ENCODE assay signal across 14 mouse cellular contexts in genomic region chr3:82412397-82412796, GRCm38 (mm10). TPM values are rescaled to one million over a fixed set of nuclear protein-coding genes. Genes with fewer than 3 reads are reported as not detected.
A peak's percentile ranks its signal among the peaks of the same experiment; 100 is the strongest.
DNase-seq lines count a peak whose midpoint lies in the region; ATAC-seq and TF ChIP-seq lines count a peak whose summit lies in the region.
"Had no signal": no experiment of that assay in that cellular context is flagged by ENCODE, and none has a peak within 500 bp of the region (broad histone marks: within the 10 kb centered on the region; RNA-seq: fewer than 3 reads in every experiment).

No protein-coding gene starts in this region.

- no peak overlapping the region for H3K4me2 ChIP-seq in hindbrain, embryonic 11.5 days (replicated peaks; ENCODE audit: low read depth, low read length)
- H3K4me2 ChIP-seq in hindbrain, embryonic 13.5 days = no peak overlapping the region
- no peak overlapping the region for H3K4me2 ChIP-seq in midbrain, embryonic 11.5 days
- H3K4me2 ChIP-seq in midbrain, embryonic 13.5 days (replicated peaks) = no peak overlapping the region
- H3K4me2 ChIP-seq: heart, embryonic 11.5 days; intestine, embryonic 15.5 days; neural tube, embryonic 12.5 days had no signal

- H3K9me3 ChIP-seq in hindbrain, embryonic 11.5 days (ENCODE audit: control insufficient read depth, low read length) = no peaks in the 10 kb centered on the region
- H3K9me3 ChIP-seq in hindbrain, embryonic 13.5 days = no peaks in the 10 kb centered on the region
- H3K9me3 ChIP-seq in midbrain, embryonic 11.5 days (ENCODE audit: control insufficient read depth, low read length) = no peaks in the 10 kb centered on the region
- no peaks in the 10 kb centered on the region for H3K9me3 ChIP-seq in midbrain, embryonic 13.5 days
- H3K9me3 ChIP-seq: G1E; intestine, embryonic 15.5 days; neural tube, embryonic 12.5 days had no signal

- TF ChIP-seq POLR2A in brain, embryonic 14.5 days (IDR thresholded peaks at IDR 0.05; ENCODE audit: borderline replicate concordance, extremely low read depth, insufficient read depth, insufficient read length, poor library complexity, severe bottlenecking) = no peak

- H3K36me3 ChIP-seq in hindbrain, embryonic 11.5 days (ENCODE audit: control insufficient read depth, insufficient read depth, low read length) = no peaks in the 10 kb centered on the region
- no peaks in the 10 kb centered on the region for H3K36me3 ChIP-seq in hindbrain, embryonic 13.5 days
- H3K36me3 ChIP-seq in midbrain, embryonic 11.5 days (ENCODE audit: control insufficient read depth, insufficient read depth, low read length) = no peaks in the 10 kb centered on the region
- no peaks in the 10 kb centered on the region for H3K36me3 ChIP-seq in midbrain, embryonic 13.5 days
- H3K36me3 ChIP-seq: G1E; intestine, embryonic 15.5 days; neural tube, embryonic 12.5 days had no signal

- no peak overlapping the region for H3K27ac ChIP-seq in hindbrain, embryonic 11.5 days (ENCODE audit: low read depth, low read length)
- H3K27ac ChIP-seq in hindbrain, embryonic 13.5 days = no peak overlapping the region
- no peak overlapping the region for H3K27ac ChIP-seq in midbrain, embryonic 11.5 days (ENCODE audit: low read depth, low read length)
- H3K27ac ChIP-seq in midbrain, embryonic 13.5 days = no peak overlapping the region
- H3K27ac ChIP-seq: intestine, embryonic 15.5 days; neural tube, embryonic 12.5 days had no signal

- H3K9ac ChIP-seq in hindbrain, embryonic 11.5 days (ENCODE audit: low read depth, low read length) = no peak overlapping the region
- H3K9ac ChIP-seq in hindbrain, embryonic 13.5 days = no peak overlapping the region
- H3K9ac ChIP-seq in midbrain, embryonic 11.5 days (ENCODE audit: low read length) = no peak overlapping the region
- no peak overlapping the region for H3K9ac ChIP-seq in midbrain, embryonic 13.5 days (replicated peaks)
- H3K9ac ChIP-seq: forebrain, postnatal 0 days; intestine, embryonic 15.5 days; neural tube, embryonic 12.5 days had no signal

- DNase-seq in hindbrain, embryonic 11.5 days (ENCODE audit: low spot score) = peak; percentile 59
- DNase-seq in midbrain, embryonic 11.5 days (ENCODE audit: low spot score, missing footprints) = peak; percentile 86
- DNase-seq in brain, embryonic 14.5 days (ENCODE audit: low read depth) = peak; percentile 12
- DNase-seq in retina, embryonic 14.5 days (ENCODE audit: low spot score) = peak; percentile 70
- DNase-seq in frontal cortex, postnatal 36 days (ENCODE audit: low spot score in 2 of 2) = no peak
- no peak for DNase-seq in right cerebral cortex, adult 18-20 months
- DNase-seq: forebrain, postnatal 0 days; thymus, adult 2 months had no signal

- no peaks in the 10 kb centered on the region for H3K4me1 ChIP-seq in hindbrain, embryonic 11.5 days (replicated peaks; ENCODE audit: control insufficient read depth, insufficient read depth, low read length)
- H3K4me1 ChIP-seq in hindbrain, embryonic 13.5 days (replicated peaks) = no peaks in the 10 kb centered on the region
- no peaks in the 10 kb centered on the region for H3K4me1 ChIP-seq in midbrain, embryonic 11.5 days (ENCODE audit: control insufficient read depth, insufficient read depth, low read length)
- H3K4me1 ChIP-seq in midbrain, embryonic 13.5 days (replicated peaks) = no peaks in the 10 kb centered on the region
- H3K4me1 ChIP-seq: intestine, embryonic 15.5 days; neural tube, embryonic 12.5 days had no signal

- H3K27me3 ChIP-seq in hindbrain, embryonic 11.5 days (ENCODE audit: control insufficient read depth, insufficient read depth, low read length) = no peaks in the 10 kb centered on the region
- no peaks in the 10 kb centered on the region for H3K27me3 ChIP-seq in hindbrain, embryonic 13.5 days
- H3K27me3 ChIP-seq in midbrain, embryonic 11.5 days (ENCODE audit: control insufficient read depth, insufficient read depth, low read length) = no peaks in the 10 kb centered on the region
- H3K27me3 ChIP-seq in midbrain, embryonic 13.5 days = no peaks in the 10 kb centered on the region
- H3K27me3 ChIP-seq: intestine, embryonic 15.5 days; neural tube, embryonic 12.5 days had no signal

- ATAC-seq in hindbrain, embryonic 11.5 days (ENCODE audit: low FRiP score) = no peak
- ATAC-seq in hindbrain, embryonic 13.5 days (ENCODE audit: low FRiP score) = no peak
- no peak for ATAC-seq in midbrain, embryonic 11.5 days (ENCODE audit: low FRiP score)
- ATAC-seq in midbrain, embryonic 13.5 days = no peak
- ATAC-seq: forebrain, postnatal 0 days; intestine, embryonic 15.5 days had no signal

- no peak for TF ChIP-seq CTCF in brain, embryonic 14.5 days (IDR thresholded peaks at IDR 0.05; ENCODE audit: borderline replicate concordance, extremely low read depth, insufficient read depth, insufficient read length)

- H3K4me3 ChIP-seq in hindbrain, embryonic 11.5 days (ENCODE audit: low read depth, low read length) = no peak overlapping the region
- no peak overlapping the region for H3K4me3 ChIP-seq in hindbrain, embryonic 13.5 days
- H3K4me3 ChIP-seq in midbrain, embryonic 11.5 days (ENCODE audit: low read depth, low read length) = no peak overlapping the region
- H3K4me3 ChIP-seq in midbrain, embryonic 13.5 days (replicated peaks) = no peak overlapping the region
- H3K4me3 ChIP-seq: intestine, embryonic 15.5 days; neural tube, embryonic 12.5 days had no signal

RNA-seq across cellular contexts. Expression of gene Map9, which starts 54.6 kb away (rescaled TPM):
- 12.3 and 13.6 TPM in 2 replicates for polyA plus RNA-seq in hindbrain, embryonic 11.5 days (2014; fragmentation: Nextera tagmentation; extraction: Ambion mirVana)
- 46.1 and 47.1 TPM in 2 replicates for polyA plus RNA-seq in hindbrain, embryonic 13.5 days (2015; fragmentation: Nextera tagmentation; extraction: Ambion mirVana)
- polyA plus RNA-seq in midbrain, embryonic 11.5 days (2014; fragmentation: Nextera tagmentation; extraction: Ambion mirVana) = 13.9 and 14.4 TPM in 2 replicates
- polyA plus RNA-seq in midbrain, embryonic 13.5 days (2015; fragmentation: Nextera tagmentation; extraction: Ambion mirVana) = 50.8 and 57.6 TPM in 2 replicates
- 22.3 and 32.5 TPM in 2 replicates for polyA plus RNA-seq in brain, embryonic 14.5 days (2012; rRNA removed)
- polyA plus RNA-seq: G1E had no signal

Comparison
In these comparisons a context has a peak if more than half of its experiments do, and no peak if none do; other contexts are left out.
1. DNase-seq: peak in hindbrain, embryonic 11.5 days (single experiment), midbrain, embryonic 11.5 days (single experiment), brain, embryonic 14.5 days (single experiment) and retina, embryonic 14.5 days (single experiment); none in frontal cortex, postnatal 36 days (0 of 2) and right cerebral cortex, adult 18-20 months (single experiment).